Mouse (Mus musculus): ENCODE measurements around the gene Olfr61. TPM values are rescaled to one million over a fixed set of nuclear protein-coding genes. Genes with fewer than 3 reads are reported as not detected.
"Not testable (repeated sequence)": the region's sequence is repeated elsewhere in the genome, so short reads cannot be mapped to it uniquely, and the experiment has no call there.

Gene Olfr61
- not detected in 2 replicates for polyA plus RNA-seq (2012)

- H3K4me1 ChIP-seq (ENCODE audit: control insufficient read depth); H3K4me3 ChIP-seq (replicated peaks); H3K27me3 ChIP-seq (ENCODE audit: control insufficient read depth); H3K9me3 ChIP-seq (ENCODE audit: control insufficient read depth, low read length); H3K36me3 ChIP-seq (ENCODE audit: control insufficient read depth): not testable (repeated sequence)
Measured at GRCm38 (mm10) chr7:140628670-140629069, at the start of gene Olfr61. Gene Olfr61, plus strand, starts transcription at chr7:140628970.

- not testable (repeated sequence) for H3K27me3 ChIP-seq (ENCODE audit: control insufficient read depth); H3K9me3 ChIP-seq (ENCODE audit: control insufficient read depth, low read length); H3K36me3 ChIP-seq (ENCODE audit: control insufficient read depth); H3K4me3 ChIP-seq (replicated peaks); H3K4me1 ChIP-seq (ENCODE audit: control insufficient read depth)
Measured at GRCm38 (mm10) chr7:140600969-140601368, 27.8 kb upstream of the Olfr61 start, which contains the start of gene Olfr46. Gene Olfr46, plus strand, starts transcription at chr7:140601269.

GRCm38 (mm10) chr7:140630559-140630958 lies 1.8 kb downstream of the Olfr61 start:
- Histone ChIP-seq H3K9me3 (ENCODE audit: control insufficient read depth, low read length) (no peaks in the 10 kb centered on the region), H3K27me3 (ENCODE audit: control insufficient read depth) (no peaks in the 10 kb centered on the region), H3K4me3 (replicated peaks) (no peak overlapping the region), H3K36me3 (ENCODE audit: control insufficient read depth) (no peaks in the 10 kb centered on the region), H3K4me1 (ENCODE audit: control insufficient read depth) (no peaks in the 10 kb centered on the region)
- TF ChIP-seq GATA1 (IDR thresholded peaks at IDR 0.05; ENCODE audit: low read length) (no peak), TAL1 (IDR thresholded peaks at IDR 0.05; ENCODE audit: low read length) (no peak)

GRCm38 (mm10) chr7:140646152-140646551 lies 17.4 kb downstream of the Olfr61 start, which contains the start of gene Olfr53:
Gene Olfr53, plus strand, starts transcription at chr7:140646452.
- H3K4me3 ChIP-seq (replicated peaks): no peak within 1 kb of the TSS
- TF ChIP-seq GATA1 (IDR thresholded peaks at IDR 0.05; ENCODE audit: low read length) (no peak), TAL1 (IDR thresholded peaks at IDR 0.05; ENCODE audit: low read length) (no peak)
- no peaks in the 10 kb centered on the region for H3K36me3 ChIP-seq (ENCODE audit: control insufficient read depth)
- H3K9me3 ChIP-seq (ENCODE audit: control insufficient read depth, low read length): no peaks in the 10 kb centered on the region
- H3K4me1 ChIP-seq (ENCODE audit: control insufficient read depth): no peaks in the 10 kb centered on the region
- H3K27me3 ChIP-seq (ENCODE audit: control insufficient read depth): no peaks in the 10 kb centered on the region

- TF ChIP-seq TAL1 (IDR thresholded peaks at IDR 0.05; ENCODE audit: low read length) (no peak), GATA1 (IDR thresholded peaks at IDR 0.05; ENCODE audit: low read length) (no peak)
- H3K9me3 ChIP-seq (ENCODE audit: control insufficient read depth, low read length): no peaks in the 10 kb centered on the region
Measured at GRCm38 (mm10) chr7:140659630-140660029, 30.9 kb downstream of the Olfr61 start, which contains the start of gene Olfr539. Gene Olfr539, plus strand, starts transcription at chr7:140659930.

GRCm38 (mm10) chr7:140670693-140671092 lies 41.9 kb downstream of the Olfr61 start:
- not testable (repeated sequence) for H3K4me1 ChIP-seq (ENCODE audit: control insufficient read depth); H3K36me3 ChIP-seq (ENCODE audit: control insufficient read depth); H3K9me3 ChIP-seq (ENCODE audit: control insufficient read depth, low read length); H3K27me3 ChIP-seq (ENCODE audit: control insufficient read depth); H3K4me3 ChIP-seq (replicated peaks)

More at GRCm38 (mm10) chr7:140659630-140660029, 30.9 kb downstream of the Olfr61 start, which contains the start of gene Olfr539:
- Histone ChIP-seq H3K36me3 (ENCODE audit: control insufficient read depth) (no peaks in the 10 kb centered on the region), H3K27me3 (ENCODE audit: control insufficient read depth) (no peaks in the 10 kb centered on the region), H3K4me1 (ENCODE audit: control insufficient read depth) (no peaks in the 10 kb centered on the region), H3K4me3 (replicated peaks) (no peak within 1 kb of the TSS)

GRCm38 (mm10) chr7:140675863-140676262 lies 47.1 kb downstream of the Olfr61 start:
- peaks cover 5% of the 10 kb centered on the region; the same call in 1 of the 2 replicates for H3K9me3 ChIP-seq (ENCODE audit: control insufficient read depth, low read length)

GRCm38 (mm10) chr7:140679591-140679990 lies 50.8 kb downstream of the Olfr61 start:
- not testable (repeated sequence) for H3K4me1 ChIP-seq (ENCODE audit: control insufficient read depth); H3K36me3 ChIP-seq (ENCODE audit: control insufficient read depth); H3K27me3 ChIP-seq (ENCODE audit: control insufficient read depth); H3K4me3 ChIP-seq (replicated peaks); H3K9me3 ChIP-seq (ENCODE audit: control insufficient read depth, low read length)

More at GRCm38 (mm10) chr7:140675863-140676262, 47.1 kb downstream of the Olfr61 start:
- Histone ChIP-seq H3K4me1 (ENCODE audit: control insufficient read depth) (no peaks in the 10 kb centered on the region), H3K4me3 (replicated peaks) (no peak overlapping the region), H3K36me3 (ENCODE audit: control insufficient read depth) (no peaks in the 10 kb centered on the region), H3K27me3 (ENCODE audit: control insufficient read depth) (no peaks in the 10 kb centered on the region)
- TF ChIP-seq GATA1 (IDR thresholded peaks at IDR 0.05; ENCODE audit: low read length) (no peak), TAL1 (IDR thresholded peaks at IDR 0.05; ENCODE audit: low read length) (no peak)

- H3K9me3 ChIP-seq (ENCODE audit: control insufficient read depth, low read length): peaks cover 5% of the 10 kb centered on the region; the same call in 1 of the 2 replicates
- H3K36me3 ChIP-seq (ENCODE audit: control insufficient read depth): no peaks in the 10 kb centered on the region
- TF ChIP-seq TAL1 (IDR thresholded peaks at IDR 0.05; ENCODE audit: low read length) (no peak), GATA1 (IDR thresholded peaks at IDR 0.05; ENCODE audit: low read length) (no peak)
- H3K4me1 ChIP-seq (ENCODE audit: control insufficient read depth): no peaks in the 10 kb centered on the region
- no peaks in the 10 kb centered on the region for H3K27me3 ChIP-seq (ENCODE audit: control insufficient read depth)
- H3K4me3 ChIP-seq (replicated peaks): no peak within 1 kb of the TSS
Measured at GRCm38 (mm10) chr7:140681651-140682050, 52.9 kb downstream of the Olfr61 start, which contains the start of gene Olfr45. Gene Olfr45, plus strand, starts transcription at chr7:140681951.

Other genes starting within 250 kb of the Olfr61 start
- gene Olfr531, start 226.1 kb upstream of the Olfr61 start, polyA plus RNA-seq (2012): not detected in 2 replicates
- gene Olfr532, start 207.3 kb upstream of the Olfr61 start, polyA plus RNA-seq (2012): not detected in 2 replicates
- gene Olfr533, start 165.6 kb upstream of the Olfr61 start, polyA plus RNA-seq (2012): not detected in 2 replicates
- gene Olfr535, start 144.8 kb upstream of the Olfr61 start, polyA plus RNA-seq (2012): not detected in 2 replicates
- 0.01 TPM in 1 of 2 replicates, not detected in the other for gene Olfr536, start 121.6 kb upstream of the Olfr61 start, polyA plus RNA-seq (2012)
- gene Olfr538, start 61.1 kb upstream of the Olfr61 start, polyA plus RNA-seq (2012): not detected in 2 replicates
- gene Olfr46, start 27.7 kb upstream of the Olfr61 start, polyA plus RNA-seq (2012): not detected in 2 replicates
- not detected in 2 replicates for gene Olfr53, start 17.5 kb downstream of the Olfr61 start, polyA plus RNA-seq (2012)
- gene Olfr539, start 31.0 kb downstream of the Olfr61 start, polyA plus RNA-seq (2012): 0.01 TPM in 1 of 2 replicates, not detected in the other
- 0.01 TPM in 1 of 2 replicates, not detected in the other for gene Olfr45, start 53.0 kb downstream of the Olfr61 start, polyA plus RNA-seq (2012)
- not detected in 2 replicates for gene Olfr541, start 68.3 kb downstream of the Olfr61 start, polyA plus RNA-seq (2012)
- not detected in 2 replicates for gene Cyp2e1, start 134.8 kb downstream of the Olfr61 start, polyA plus RNA-seq (2012)
- 0.05 TPM in 1 of 2 replicates, not detected in the other for gene Syce1, start 158.9 kb downstream of the Olfr61 start, polyA plus RNA-seq (2012)
- gene Zfp941, start 193.2 kb downstream of the Olfr61 start, polyA plus RNA-seq (2012): not detected in 2 replicates
- 0.06 TPM in 1 of 2 replicates, not detected in the other for gene Urah, start 206.0 kb downstream of the Olfr61 start, polyA plus RNA-seq (2012)
- not detected in 2 replicates for gene Scgb1c1, start 216.6 kb downstream of the Olfr61 start, polyA plus RNA-seq (2012)
- not detected in 2 replicates for gene Odf3, start 218.8 kb downstream of the Olfr61 start, polyA plus RNA-seq (2012)
- gene Gm45785, start 227.4 kb downstream of the Olfr61 start, polyA plus RNA-seq (2012): not detected in 2 replicates
- 2.1 and 2.7 TPM in 2 replicates for gene Ric8a, start 228.0 kb downstream of the Olfr61 start, polyA plus RNA-seq (2012)
- gene Bet1l, start 228.6 kb downstream of the Olfr61 start, polyA plus RNA-seq (2012): 0.95 and 1.2 TPM in 2 replicates